Mouse (Mus musculus): ENCODE data around the gene Fmr1.

- TF ChIP-seq CTCF (IDR thresholded peaks at IDR 0.05; ENCODE audit: extremely low read depth, insufficient read depth, low read length) (no peak), POLR2A (IDR thresholded peaks at IDR 0.05; ENCODE audit: extremely low read depth, insufficient read depth, low read length) (no peak)
Measured at GRCm38 (mm10) chrX:68684706-68685105, 6.4 kb downstream of the Fmr1 start.

All from cortical plate, adult 2 months (tissue).